Mouse (Mus musculus) kidney, adult 2 months (tissue): Measurements from ENCODE around the gene Dhx32. TPM values are rescaled to one million over a fixed set of nuclear protein-coding genes. Genes with fewer than 3 reads are reported as not detected.

Source experiments
- DNase-seq: peaks from one replicate; pipeline ENCODE4 v3.0.0; 2021
- H3K27ac ChIP-seq: fragments of 200-500 bp; 2 replicates; pipeline ENCODE4 v1.5.1; 2012; ENCODE audit warnings: low read depth, low read length, control low read depth, inconsistent platforms; ENCODE audit not compliant: insufficient read depth
- H3K27me3 ChIP-seq: fragments of 200-500 bp; replicated peaks from 2 replicates; pipeline ENCODE4 v1.6.1; 2012; ENCODE audit warnings: mild to moderate bottlenecking, moderate library complexity, low read length, inconsistent platforms; ENCODE audit not compliant: control insufficient read depth, insufficient read depth
- H3K36me3 ChIP-seq: fragments of 200-500 bp; 2 replicates; pipeline ENCODE4 v1.6.1; 2012; ENCODE audit warnings: mild to moderate bottlenecking, moderate library complexity, low read length, inconsistent platforms; ENCODE audit not compliant: control insufficient read depth, insufficient read depth
- H3K4me1 ChIP-seq: fragments of 200-500 bp; 2 replicates; pipeline ENCODE4 v1.6.1; 2011; ENCODE audit warnings: low read length; ENCODE audit not compliant: control insufficient read depth, insufficient read depth
- H3K4me3 ChIP-seq: fragments of 200-500 bp; 2 replicates; pipeline ENCODE4 v1.5.1; 2011; ENCODE audit warnings: mild to moderate bottlenecking, low read depth, low read length, control low read depth; ENCODE audit not compliant: insufficient read depth
- CTCF ChIP-seq: fragments of 200-500 bp; conservative IDR thresholded peaks from 2 replicates; pipeline ENCODE4 v1.5.1; 2011; ENCODE audit warnings: low read depth, mild to moderate bottlenecking, control low read depth, low read length, moderate library complexity, mixed read lengths; ENCODE audit not compliant: insufficient read depth, insufficient read length
- POLR2A ChIP-seq: fragments of 200-500 bp; IDR thresholded peaks from one replicate; pipeline ENCODE4 v1.6.1; 2011; ENCODE audit warnings: low read depth, low read length, control low read depth
- WGBS: fragments of 180-500 bp; shearing (Covaris S2); methylation state at CpG from one replicate; pipeline ENCODE4 v1.1.7; 2018; 5-methylcytosine and 5-hydroxymethylcytosine counted together
- polyA plus RNA-seq: library from polyadenylated mRNA; depleted of rRNA; stranded (reverse); fragments of >200 nt; gene quantifications from 2 replicates; pipeline ENCODE4 v1.2.3, GENCODE M21; 2012

The Dhx32 gene
- polyA plus RNA-seq, 1 experiment = 26.1 TPM

DNA sequence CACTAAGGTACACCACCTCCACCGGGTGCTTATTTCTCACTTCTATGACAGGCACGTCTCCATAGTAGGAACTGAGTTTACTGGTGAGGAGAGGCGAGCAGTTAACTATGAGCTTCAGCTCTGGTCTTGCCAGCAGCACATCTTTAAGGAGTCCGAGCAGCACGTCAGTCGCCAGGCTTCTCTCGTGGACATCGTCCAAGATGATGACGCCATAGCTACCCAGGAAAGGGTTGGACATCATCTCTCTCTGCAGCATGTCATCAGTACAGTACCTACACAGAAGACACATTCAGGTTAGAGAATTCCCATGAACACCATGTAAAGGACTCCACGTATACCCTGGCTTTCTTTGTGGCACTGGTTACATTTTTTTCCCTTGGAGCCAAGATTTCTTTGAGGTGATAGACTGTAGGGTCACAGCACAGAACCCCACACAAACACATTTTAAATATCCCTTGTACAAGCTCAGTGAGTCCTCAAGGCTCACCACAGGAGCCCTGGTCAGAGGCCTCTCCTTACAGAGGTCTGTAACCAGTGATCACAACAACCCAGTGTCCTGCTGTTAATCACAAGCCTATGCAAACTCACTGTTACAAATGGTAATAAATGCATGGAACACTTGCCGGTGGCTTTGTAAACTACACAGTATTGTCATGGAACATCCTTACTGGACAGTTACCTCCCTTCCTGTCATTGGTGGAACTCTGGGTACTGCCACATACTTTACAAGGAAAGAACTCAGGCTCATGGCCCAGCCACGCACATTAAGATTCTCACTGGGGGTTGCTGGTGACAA lies 39.8 kb downstream of the Dhx32 start:
- 95% methylated on average over 12 of the region's 12 CpGs for WGBS
- no peaks in the 10 kb centered on the region for H3K27me3 ChIP-seq
- no peak for TF ChIP-seq CTCF
- no peak for TF ChIP-seq POLR2A
- DNase-seq = no peak
- H3K27ac ChIP-seq = no peak overlapping the region
- H3K4me3 ChIP-seq = no peak overlapping the region
- no peaks in the 10 kb centered on the region for H3K4me1 ChIP-seq
- H3K36me3 ChIP-seq = no peaks in the 10 kb centered on the region

DNA sequence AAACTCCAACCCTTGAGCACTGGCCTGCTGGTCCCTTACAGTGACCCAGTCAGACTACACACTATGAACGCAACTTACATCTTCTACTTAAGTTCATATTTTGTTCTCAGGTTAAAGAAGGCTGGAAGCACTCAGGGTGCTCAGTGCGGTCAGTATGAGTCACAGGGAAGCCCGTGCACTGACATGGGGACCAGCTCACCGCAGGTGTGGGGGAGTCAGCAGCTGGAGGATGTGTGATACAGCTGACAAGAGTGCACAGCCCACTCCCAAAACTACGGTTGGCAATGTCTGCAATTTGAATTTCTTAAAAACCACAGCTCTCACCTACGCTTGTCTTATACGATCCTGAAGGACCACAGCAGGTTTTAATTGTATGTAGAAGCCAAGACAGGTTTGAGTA lies 42.0 kb downstream of the Dhx32 start:
- TF ChIP-seq POLR2A (no peak), CTCF (no peak)
- Histone ChIP-seq H3K4me1 (no peaks in the 10 kb centered on the region), H3K27me3 (no peaks in the 10 kb centered on the region), H3K36me3 (no peaks in the 10 kb centered on the region), H3K27ac (no peak overlapping the region), H3K4me3 (no peak overlapping the region)
- DNase-seq = no peak
- WGBS = 88% methylated on average over 7 of the region's 7 CpGs

DNA sequence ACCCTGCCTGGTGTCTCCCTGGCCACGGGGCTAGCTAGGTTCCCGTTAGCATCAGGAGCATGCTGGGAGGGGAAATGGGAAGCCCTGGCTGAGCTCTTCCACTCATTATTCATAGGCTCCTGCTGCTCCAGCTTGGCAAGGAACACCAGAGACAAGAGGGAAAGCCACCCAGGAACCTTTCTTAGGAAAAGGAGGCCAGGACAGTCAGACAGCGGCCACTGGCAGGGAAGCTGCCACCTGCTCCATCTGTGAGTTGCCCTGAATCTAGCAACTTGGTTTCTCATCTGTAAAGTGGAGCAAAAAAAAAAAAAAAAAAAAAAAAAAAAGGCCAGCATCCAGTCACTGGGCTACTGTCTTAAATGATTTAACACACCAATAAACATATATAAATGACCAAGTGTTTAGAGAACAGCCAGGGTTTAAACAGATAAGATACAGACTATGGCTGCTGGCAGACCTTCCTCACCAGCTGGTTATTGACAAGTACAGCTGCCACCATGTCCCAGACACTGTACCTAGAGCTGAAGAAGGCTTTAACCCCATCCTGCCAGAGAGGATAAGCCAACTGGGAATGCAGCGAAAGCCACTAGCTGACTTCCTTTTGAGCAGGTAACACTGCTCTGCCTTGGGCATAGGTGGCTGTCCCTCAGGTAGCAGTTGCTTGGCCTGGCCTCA lies 50.4 kb downstream of the Dhx32 start:
- H3K36me3 ChIP-seq = no peaks in the 10 kb centered on the region; the same call in 1 of the 2 replicates
- no peak overlapping the region for H3K27ac ChIP-seq
- no peak for DNase-seq
- no peak overlapping the region for H3K4me3 ChIP-seq
- no peaks in the 10 kb centered on the region for H3K27me3 ChIP-seq
- WGBS = 86% methylated on average over 4 of the region's 4 CpGs
- TF ChIP-seq CTCF (no peak), POLR2A (no peak)
- H3K4me1 ChIP-seq = 0 out of 2 replicates have a peak, but pooled peaks cover 3% of the 10 kb centered on the region

DNA sequence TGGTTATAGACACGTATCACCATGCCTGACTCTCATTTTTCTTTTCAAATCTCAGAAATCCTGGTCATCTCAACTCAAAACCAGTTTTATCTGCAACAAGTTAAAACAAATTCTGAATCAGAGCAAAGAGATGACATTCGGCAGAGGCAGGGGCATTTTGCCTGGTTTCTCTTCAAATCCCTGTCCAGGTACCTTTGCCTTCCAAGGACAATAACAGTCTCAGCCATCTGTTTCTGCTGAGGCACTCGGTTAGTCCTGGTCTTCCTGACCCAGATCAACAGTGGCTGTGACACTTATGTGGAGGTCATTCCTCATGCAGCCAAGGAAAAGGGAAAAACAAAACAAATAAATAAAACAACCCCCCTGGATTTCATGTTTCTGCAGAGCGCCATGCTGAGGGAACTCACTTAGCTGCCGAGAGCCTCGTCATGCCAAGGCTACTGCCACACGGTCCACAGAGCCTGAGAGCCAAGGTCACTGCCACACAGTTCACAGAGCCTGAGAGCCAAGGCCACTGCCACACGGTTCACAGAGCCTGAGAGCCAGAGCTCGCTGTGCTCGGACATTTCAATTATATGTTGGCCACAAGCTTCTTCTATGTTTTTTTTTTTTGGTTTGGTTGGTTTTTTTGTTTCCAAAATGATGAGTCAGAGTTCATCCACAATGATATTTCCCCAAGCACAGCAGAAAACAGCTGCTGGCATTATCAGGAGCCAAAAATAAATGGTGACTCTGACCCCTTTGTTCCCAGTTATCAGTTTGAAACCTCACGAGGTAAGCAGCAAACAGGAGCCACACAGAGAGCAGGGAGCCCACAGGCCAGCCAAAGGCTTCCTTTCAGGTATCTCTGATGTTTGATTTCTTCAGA lies 52.0 kb downstream of the Dhx32 start:
- Histone ChIP-seq H3K27me3 (no peaks in the 10 kb centered on the region), H3K4me3 (no peak overlapping the region), H3K4me1 (0 out of 2 replicates have a peak, but pooled peaks cover 3% of the 10 kb centered on the region), H3K36me3 (no peaks in the 10 kb centered on the region; the same call in 1 of the 2 replicates), H3K27ac (no peak overlapping the region)
- TF ChIP-seq POLR2A (no peak), CTCF (no peak)
- peak; percentile 47 for DNase-seq
- 37% methylated on average over 11 of the region's 11 CpGs for WGBS

DNA sequence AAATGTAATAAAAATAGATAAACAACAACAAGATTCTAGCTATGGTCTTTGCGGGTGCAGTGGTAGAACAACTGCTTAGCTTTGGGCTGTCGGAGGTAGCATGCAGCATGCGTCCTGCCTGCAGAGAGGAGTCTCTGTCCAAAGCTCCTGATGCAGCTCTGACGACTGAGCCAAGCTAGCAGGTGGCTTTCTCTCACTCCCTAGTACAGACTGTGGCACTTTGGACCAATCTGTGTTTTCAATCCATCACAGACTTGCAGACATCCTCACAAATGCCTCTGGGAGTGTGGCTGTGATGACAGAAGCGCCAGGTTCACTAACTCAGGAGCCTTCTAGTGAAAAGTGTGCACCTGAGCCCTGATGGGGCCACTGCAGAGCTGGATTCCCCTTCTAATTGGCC lies 53.2 kb downstream of the Dhx32 start:
- no peak for DNase-seq
- no peaks in the 10 kb centered on the region for H3K27me3 ChIP-seq
- no peak overlapping the region for H3K4me3 ChIP-seq
- 0 out of 2 replicates have a peak, but pooled peaks cover 3% of the 10 kb centered on the region for H3K4me1 ChIP-seq
- TF ChIP-seq POLR2A (no peak), CTCF (no peak)
- 84% methylated on average over 5 of the region's 5 CpGs for WGBS
- no peak overlapping the region for H3K27ac ChIP-seq
- H3K36me3 ChIP-seq = no peaks in the 10 kb centered on the region; the same call in 1 of the 2 replicates

DNA sequence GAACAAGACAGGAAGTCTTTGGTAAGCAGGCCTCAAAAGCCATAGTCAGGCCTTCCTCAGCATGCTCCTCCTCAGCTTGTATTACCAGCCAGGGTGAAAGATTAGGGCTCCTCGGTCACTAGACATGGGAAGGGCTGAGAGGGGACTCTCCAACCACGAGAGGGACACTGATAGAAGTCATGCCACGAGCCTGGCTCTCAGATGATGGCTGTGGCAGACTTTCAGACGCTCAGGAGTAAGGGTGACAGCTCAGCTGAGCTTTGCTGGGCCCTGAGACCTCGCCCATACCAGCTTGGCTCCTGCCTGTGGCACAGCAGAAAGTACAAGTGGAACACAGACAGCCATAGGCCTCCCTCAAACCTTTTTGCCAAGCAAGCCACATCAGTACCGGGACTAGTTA lies 55.5 kb downstream of the Dhx32 start:
- Histone ChIP-seq H3K4me3 (no peak overlapping the region), H3K36me3 (peaks cover under 1% of the 10 kb centered on the region; the same call in 1 of the 2 replicates), H3K4me1 (0 out of 2 replicates have a peak, but pooled peaks cover 3% of the 10 kb centered on the region), H3K27me3 (no peaks in the 10 kb centered on the region), H3K27ac (no peak overlapping the region)
- WGBS = 82% methylated on average over 6 of the region's 6 CpGs
- TF ChIP-seq POLR2A = no peak
- TF ChIP-seq CTCF = no peak
- no peak for DNase-seq

DNA sequence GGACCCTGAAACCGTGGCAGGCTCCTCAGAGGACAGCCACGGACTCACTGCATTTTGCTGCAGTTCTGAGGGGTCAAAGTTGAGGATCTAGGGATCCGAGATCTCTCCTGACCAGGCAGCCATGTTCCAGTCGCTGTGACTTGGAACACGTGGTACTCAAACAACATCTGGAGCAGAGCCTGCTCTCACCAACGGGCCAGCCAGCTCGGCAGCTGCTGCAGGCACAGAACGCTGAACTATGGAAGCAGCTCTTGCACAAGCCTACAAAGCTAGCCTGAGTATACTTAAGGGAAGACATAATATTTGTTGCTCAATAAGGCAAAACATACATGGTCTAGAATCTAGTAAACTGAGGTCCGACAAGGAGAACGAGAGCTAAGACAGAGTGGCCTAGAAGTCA lies 57.0 kb downstream of the Dhx32 start:
- DNase-seq = no peak
- TF ChIP-seq CTCF (no peak), POLR2A (no peak)
- Histone ChIP-seq H3K27ac (no peak overlapping the region), H3K27me3 (no peaks in the 10 kb centered on the region), H3K36me3 (peaks cover 1% of the 10 kb centered on the region; the same call in 1 of the 2 replicates), H3K4me3 (no peak overlapping the region), H3K4me1 (no peaks in the 10 kb centered on the region)
- 79% methylated on average over 10 of the region's 10 CpGs for WGBS
